Mouse (Mus musculus): Measurements from ENCODE around the gene Tmprss15. TPM values are rescaled to one million over a fixed set of nuclear protein-coding genes. Genes with fewer than 3 reads are reported as not detected.
A peak's percentile ranks its signal among the peaks of the same experiment; 100 is the strongest.

Gene Tmprss15
- total and polyA plus RNA-seq, 3 experiments, result not detected

DNA sequence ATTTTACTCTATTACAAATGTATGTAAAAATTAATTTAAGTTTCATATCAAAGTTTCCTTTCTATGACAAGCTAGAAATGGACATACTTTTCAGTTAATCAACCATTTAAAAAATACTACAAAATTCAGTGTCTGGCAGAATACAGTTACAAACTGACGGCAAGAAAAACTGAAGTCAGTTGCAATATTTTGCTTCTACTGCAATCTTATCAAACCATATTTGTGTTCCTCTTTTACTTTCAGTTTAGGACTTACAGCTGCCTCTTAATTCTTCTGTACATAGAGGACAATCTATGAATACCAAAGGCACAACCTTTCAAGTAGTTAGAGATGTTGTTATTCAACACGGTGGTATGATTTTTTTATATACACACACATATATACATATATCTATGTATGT, 7.4 kb upstream of the Tmprss15 start (continued):
- peak; percentile 71 for TF ChIP-seq GATA1 (IDR thresholded peaks at IDR 0.05; ENCODE audit: low read depth, low read length)

DNA sequence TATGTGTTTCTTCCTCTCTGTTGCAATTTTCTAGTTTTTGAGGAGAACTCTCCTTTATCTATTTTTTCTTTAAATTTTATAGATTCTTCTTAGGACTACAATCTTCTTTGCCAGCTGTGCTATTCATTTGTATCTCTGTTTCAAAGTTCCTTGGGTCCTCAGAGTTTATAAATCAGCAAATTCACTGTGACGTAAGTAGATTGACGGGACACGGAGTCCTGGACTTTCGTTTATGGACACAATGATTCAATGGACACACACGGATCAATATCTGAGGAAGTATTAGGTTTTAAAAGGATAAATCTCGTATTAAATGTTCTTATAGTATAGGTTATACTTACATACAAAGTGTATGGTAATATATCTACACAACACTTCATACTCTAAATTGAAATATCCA, 4.3 kb downstream of the Tmprss15 start:
- Histone ChIP-seq H3K79me2 (ENCODE audit: control insufficient read depth, insufficient read depth, low read length, poor library complexity) (no peaks in the 10 kb centered on the region), H3K27ac (ENCODE audit: control insufficient read depth, low read depth, low read length) (no peak overlapping the region), H3K27me3 (ENCODE audit: control insufficient read depth in 1 of 2, insufficient read depth in 2 of 2, low read length in 2 of 2) (no peaks in the 10 kb centered on the region), H3K9ac (ENCODE audit: control insufficient read depth, low read depth, low read length, poor library complexity, severe bottlenecking) (no peak overlapping the region), H3K36me3 (ENCODE audit: control insufficient read depth in 1 of 2, insufficient read depth in 2 of 2, low read length in 2 of 2) (no peaks in the 10 kb centered on the region; a peak in 1 of 4 replicates), H3K9me3 (replicated peaks; ENCODE audit: insufficient read depth, low read length) (no peaks in the 10 kb centered on the region), H3K4me1 (ENCODE audit: control insufficient read depth in 1 of 2, insufficient read depth in 2 of 2, low read length in 2 of 2) (no peaks in the 10 kb centered on the region), H3K4me3 (ENCODE audit: control insufficient read depth in 1 of 2, insufficient read depth in 1 of 2, low read depth in 2 of 2, low read length in 2 of 2) (no peak overlapping the region)
- DNase-seq (ENCODE audit: low read depth, low spot score), result no peak
- TF ChIP-seq GABPA (IDR thresholded peaks at IDR 0.05; ENCODE audit: low read depth, low read length) (no peak), NRF1 (IDR thresholded peaks at IDR 0.05; ENCODE audit: insufficient read depth, low read depth, low read length, poor library complexity, severe bottlenecking) (no peak), CHD2 (IDR thresholded peaks at IDR 0.05; ENCODE audit: low read length) (no peak)

- DNase-seq (ENCODE audit: low read depth, low spot score), result no peak
- no peaks in the 10 kb centered on the region for H3K79me2 ChIP-seq (ENCODE audit: control insufficient read depth, insufficient read depth, low read length, poor library complexity)
- no peaks in the 10 kb centered on the region for H3K4me1 ChIP-seq (ENCODE audit: control insufficient read depth in 1 of 2, insufficient read depth in 2 of 2, low read length in 2 of 2)
- H3K9me3 ChIP-seq (replicated peaks; ENCODE audit: insufficient read depth, low read length), result no peaks in the 10 kb centered on the region
- no peak overlapping the region for H3K27ac ChIP-seq (ENCODE audit: control insufficient read depth, low read depth, low read length)
- no peaks in the 10 kb centered on the region; a peak in 1 of 4 replicates for H3K27me3 ChIP-seq (ENCODE audit: control insufficient read depth in 1 of 2, insufficient read depth in 2 of 2, low read length in 2 of 2)
- TF ChIP-seq MAX (IDR thresholded peaks at IDR 0.05; ENCODE audit: low read length) (no peak), RAD21 (IDR thresholded peaks at IDR 0.05; ENCODE audit: low read depth, low read length) (peak; percentile 33), CTCF (IDR thresholded peaks at IDR 0.05 in 2 of 3, conservative IDR thresholded peaks at IDR 0.05 in 1 of 3; ENCODE audit: control insufficient read depth in 1 of 3, insufficient read depth in 1 of 3, low read depth in 2 of 3, low read length in 3 of 3, poor library complexity in 1 of 3, severe bottlenecking in 1 of 3) (peak in 1 of 3 experiments; percentile 32; a peak in 2 of 6 replicates), POLR2AphosphoS5 (IDR thresholded peaks at IDR 0.05; ENCODE audit: borderline replicate concordance, low read depth, low read length) (no peak), SMC3 (IDR thresholded peaks at IDR 0.05; ENCODE audit: low read depth, low read length) (peak; percentile 36; the same call in 1 of the 2 replicates), TBP (IDR thresholded peaks at IDR 0.05; ENCODE audit: low read depth, low read length) (no peak), POLR2A (IDR thresholded peaks at IDR 0.05; ENCODE audit: control insufficient read depth in 1 of 2, insufficient read depth in 1 of 2, low read depth in 1 of 2, low read length in 2 of 2, poor library complexity in 1 of 2) (no peak), MYC (IDR thresholded peaks at IDR 0.05; ENCODE audit: low read depth, low read length) (no peak), CHD1 (IDR thresholded peaks at IDR 0.05; ENCODE audit: low read depth, low read length) (no peak), ZNF384 (IDR thresholded peaks at IDR 0.05; ENCODE audit: low read depth, low read length) (no peak)
- H3K4me3 ChIP-seq (ENCODE audit: control insufficient read depth in 1 of 2, insufficient read depth in 1 of 2, low read depth in 2 of 2, low read length in 2 of 2), result no peak overlapping the region
- H3K36me3 ChIP-seq (ENCODE audit: control insufficient read depth in 1 of 2, insufficient read depth in 2 of 2, low read length in 2 of 2), result no peaks in the 10 kb centered on the region
- no peak overlapping the region for H3K9ac ChIP-seq (ENCODE audit: control insufficient read depth, low read depth, low read length, poor library complexity, severe bottlenecking)
Measured at GRCm38 (mm10) chr16:79063848-79064247, 27.0 kb downstream of the Tmprss15 start.

All from MEL (cell line).